Mouse (Mus musculus) small intestine, adult 2 months (tissue): ENCODE results near the gene Cib1. TPM values are rescaled to one million over a fixed set of nuclear protein-coding genes. Genes with fewer than 3 reads are reported as not detected.

Source experiments
- H3K27ac ChIP-seq: fragments of 200-500 bp; 2 replicates; pipeline ENCODE4 v1.5.1; 2012; ENCODE audit warnings: low read depth, low read length, control low read depth, inconsistent platforms; ENCODE audit not compliant: insufficient read depth
- H3K27me3 ChIP-seq: fragments of 200-500 bp; 2 replicates; pipeline ENCODE4 v1.6.1; 2012; ENCODE audit warnings: mild to moderate bottlenecking, moderate library complexity, low read length, inconsistent platforms; ENCODE audit not compliant: control insufficient read depth, insufficient read depth
- H3K36me3 ChIP-seq: fragments of 200-500 bp; 2 replicates; pipeline ENCODE4 v1.6.1; 2012; ENCODE audit warnings: mild to moderate bottlenecking, low read length, control low read depth, inconsistent platforms; ENCODE audit not compliant: control insufficient read depth, insufficient read depth
- H3K4me1 ChIP-seq: fragments of 200-500 bp; 2 replicates; pipeline ENCODE4 v1.6.1; 2012; ENCODE audit warnings: low read length, inconsistent platforms, mixed read lengths; ENCODE audit not compliant: control insufficient read depth, insufficient read depth, insufficient read length
- H3K4me3 ChIP-seq: fragments of 200-500 bp; 2 replicates; pipeline ENCODE4 v1.5.1; 2012; ENCODE audit warnings: low read depth, mild to moderate bottlenecking, control low read depth, inconsistent platforms, low read length, moderate library complexity
- CTCF ChIP-seq: fragments of 200-500 bp; IDR thresholded peaks from 2 replicates; pipeline ENCODE4 v1.5.1; 2012; ENCODE audit warnings: low read depth, mild to moderate bottlenecking, control low read depth, inconsistent platforms, low read length, moderate library complexity, mixed read lengths; ENCODE audit not compliant: insufficient replicate concordance, insufficient read length; ENCODE audit errors: extremely low read depth
- POLR2A ChIP-seq: fragments of 200-500 bp; IDR thresholded peaks from 2 replicates; pipeline ENCODE4 v1.6.1; 2012; ENCODE audit warnings: low read depth, mild to moderate bottlenecking, control low read depth, inconsistent platforms, low read length, moderate library complexity
- WGBS: fragments of 180-500 bp; shearing (Covaris S2); methylation state at CpG from one replicate; pipeline ENCODE4 v1.1.7; 2018; 5-methylcytosine and 5-hydroxymethylcytosine counted together
- polyA plus RNA-seq: library from polyadenylated mRNA; depleted of rRNA; stranded (reverse); fragments of >200 nt; gene quantifications from 2 replicates; pipeline ENCODE4 v1.2.3, GENCODE M21; 2012

The Cib1 gene
- polyA plus RNA-seq, 1 experiment = 530 TPM

DNA sequence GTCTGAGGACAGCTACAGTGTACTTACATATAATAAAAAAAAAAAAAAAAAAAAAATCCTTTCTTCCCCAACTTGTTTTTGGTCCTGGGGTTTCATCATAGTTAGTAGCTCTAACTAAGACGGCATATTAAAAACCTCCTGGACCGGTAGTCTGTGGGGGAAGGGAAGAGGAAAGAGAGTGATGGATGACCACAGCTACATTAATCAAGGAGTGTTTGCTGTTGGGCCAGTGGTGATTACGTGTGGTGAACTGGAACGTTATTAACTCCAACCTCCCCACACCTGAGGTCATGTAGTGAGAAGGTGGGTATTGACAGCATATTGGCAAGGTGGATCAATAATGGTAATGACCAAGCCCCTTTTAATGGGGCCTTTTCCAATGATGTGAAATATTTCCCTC, 48.1 kb downstream of the Cib1 start:
- Histone ChIP-seq H3K4me3 (no peak overlapping the region), H3K4me1 (peaks cover 30% of the 10 kb centered on the region; the same call in 1 of the 2 replicates), H3K27me3 (no peaks in the 10 kb centered on the region), H3K36me3 (no peaks in the 10 kb centered on the region), H3K27ac (peak overlapping the region; percentile 91)
- TF ChIP-seq CTCF (no peak), POLR2A (no peak)
- 33% methylated on average over 4 of the region's 4 CpGs for WGBS

DNA sequence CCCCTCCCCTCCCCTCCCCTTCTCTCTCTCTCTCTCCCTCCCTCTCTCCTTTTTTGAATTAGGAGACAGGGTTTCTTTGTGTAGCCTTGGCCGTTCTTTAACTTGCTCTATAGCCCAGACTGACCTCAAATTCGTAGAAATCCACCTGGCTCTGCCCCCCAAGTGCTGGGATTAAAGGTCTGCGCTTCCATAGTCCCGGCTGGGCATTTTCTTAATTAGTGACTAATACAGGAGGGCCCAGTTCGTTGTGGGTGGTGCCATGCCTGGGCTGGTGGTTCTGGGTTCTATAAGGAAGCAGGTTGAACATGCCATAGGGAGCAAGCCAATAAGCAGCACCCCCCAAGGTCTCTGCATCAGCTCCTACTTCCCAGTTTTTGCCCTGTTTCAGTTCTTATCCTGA, 48.6 kb downstream of the Cib1 start:
- Histone ChIP-seq H3K4me1 (peaks cover 26% of the 10 kb centered on the region; the same call in 1 of the 2 replicates), H3K36me3 (no peaks in the 10 kb centered on the region), H3K27me3 (no peaks in the 10 kb centered on the region), H3K27ac (peak overlapping the region; percentile 10; the same call in 1 of the 2 replicates), H3K4me3 (no peak overlapping the region)
- TF ChIP-seq CTCF (no peak), POLR2A (no peak)
- 40% methylated on average over 5 of the region's 5 CpGs for WGBS

DNA sequence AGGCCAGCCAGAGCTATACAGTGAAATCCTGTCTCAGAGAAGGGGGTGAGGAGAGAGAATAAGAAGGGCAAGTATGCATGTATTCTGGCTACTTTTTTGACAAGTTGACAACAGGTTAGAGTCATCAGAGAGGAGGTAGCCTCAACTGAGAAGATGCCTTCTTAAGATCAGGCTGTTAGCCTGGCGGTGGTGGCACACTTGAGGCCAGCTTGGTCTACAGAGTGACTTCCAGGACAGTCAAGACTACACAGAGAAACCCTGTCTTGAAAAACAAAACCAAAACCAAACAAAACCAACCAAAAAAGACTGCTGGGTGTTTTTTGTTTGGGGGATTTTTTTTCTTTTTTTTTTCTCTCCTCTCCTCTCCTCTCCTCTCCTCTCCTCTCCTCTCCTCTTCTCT, 49.1 kb downstream of the Cib1 start:
- H3K4me3 ChIP-seq = no peak overlapping the region
- WGBS = 85% methylated on average over 1 of the region's 1 CpGs

DNA sequence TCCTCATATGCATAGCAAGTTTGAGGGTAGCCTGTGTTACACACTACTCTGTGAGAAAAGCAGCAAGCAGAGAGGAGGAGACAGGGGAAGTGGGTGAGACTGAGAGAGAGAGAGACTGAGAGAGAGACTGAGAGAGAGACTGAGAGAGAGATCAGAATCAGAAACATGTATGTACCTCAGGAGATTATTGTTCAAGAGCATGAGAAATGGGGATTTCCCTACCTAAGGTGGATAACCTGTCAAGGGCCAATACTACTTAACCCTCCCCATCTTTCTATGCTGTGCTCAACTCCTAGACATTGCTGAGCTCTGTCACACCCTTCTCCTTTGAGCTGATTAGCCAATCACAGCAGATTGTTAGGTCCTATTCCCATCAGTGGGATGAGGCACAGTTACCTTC, 50.5 kb downstream of the Cib1 start:
- TF ChIP-seq CTCF (no peak), POLR2A (no peak)
- no peaks in the 10 kb centered on the region for H3K27me3 ChIP-seq
- no peak overlapping the region for H3K4me3 ChIP-seq
- H3K4me1 ChIP-seq = peaks cover 24% of the 10 kb centered on the region; the same call in 1 of the 2 replicates
- H3K27ac ChIP-seq = peak overlapping the region; percentile 26; the same call in 1 of the 2 replicates
- no peaks in the 10 kb centered on the region for H3K36me3 ChIP-seq

More for the DNA sequence above, 49.1 kb downstream of the Cib1 start:
- peaks cover 24% of the 10 kb centered on the region; the same call in 1 of the 2 replicates for H3K4me1 ChIP-seq
- H3K36me3 ChIP-seq = no peaks in the 10 kb centered on the region
- peak overlapping the region; percentile 47 for H3K27ac ChIP-seq
- TF ChIP-seq POLR2A (no peak), CTCF (no peak)
- no peaks in the 10 kb centered on the region for H3K27me3 ChIP-seq

DNA sequence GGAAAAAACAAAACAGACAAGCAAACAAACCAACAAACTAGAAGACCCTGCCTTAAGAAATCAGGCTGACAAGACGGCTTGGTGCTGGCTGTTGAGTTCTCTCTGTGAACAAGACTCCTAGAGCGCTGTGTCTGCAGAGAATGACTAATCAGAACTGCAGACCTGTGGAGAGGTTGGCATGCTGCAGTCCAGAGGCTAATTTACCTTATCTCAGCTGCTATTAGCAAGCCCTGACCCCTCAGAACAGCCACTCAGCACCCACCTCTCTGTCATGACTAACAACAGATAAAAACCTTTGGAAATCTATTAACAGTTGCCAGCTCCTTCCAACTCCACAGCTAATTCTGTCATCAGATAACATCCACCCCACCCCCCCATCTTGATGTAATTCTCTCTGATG, 51.5 kb downstream of the Cib1 start:
- H3K27ac ChIP-seq = peak overlapping the region; percentile 80
- WGBS = 33% methylated on average over 2 of the region's 2 CpGs
- no peaks in the 10 kb centered on the region for H3K36me3 ChIP-seq
- peaks cover 28% of the 10 kb centered on the region; the same call in 1 of the 2 replicates for H3K4me1 ChIP-seq
- TF ChIP-seq CTCF (no peak), POLR2A (no peak)
- H3K27me3 ChIP-seq = no peaks in the 10 kb centered on the region
- no peak overlapping the region for H3K4me3 ChIP-seq

DNA sequence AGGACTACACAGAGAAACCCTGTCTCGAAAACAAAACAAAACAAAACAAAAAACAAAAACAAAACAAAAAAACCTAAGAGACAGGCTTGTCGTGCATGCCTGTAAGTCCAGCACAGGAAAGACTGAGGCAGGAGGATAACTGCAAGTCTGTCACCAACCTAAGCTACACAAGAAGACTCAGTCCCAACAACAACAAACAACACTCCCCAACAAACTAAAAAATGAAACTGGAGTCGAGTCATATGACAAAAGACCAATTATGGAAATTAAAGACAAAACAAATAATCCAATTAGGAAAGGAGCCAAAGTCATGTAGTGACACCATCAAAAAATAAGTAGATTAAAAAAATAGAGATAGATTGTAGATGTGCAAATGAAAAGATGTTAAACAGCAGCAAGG, 52.4 kb downstream of the Cib1 start:
- WGBS = 74% methylated on average over 3 of the region's 3 CpGs
- Histone ChIP-seq H3K27ac (no peak overlapping the region; the same call in 1 of the 2 replicates), H3K27me3 (no peaks in the 10 kb centered on the region), H3K36me3 (no peaks in the 10 kb centered on the region), H3K4me1 (peaks cover 27% of the 10 kb centered on the region; the same call in 1 of the 2 replicates), H3K4me3 (no peak overlapping the region)
- no peak for TF ChIP-seq POLR2A
- TF ChIP-seq CTCF = no peak

DNA sequence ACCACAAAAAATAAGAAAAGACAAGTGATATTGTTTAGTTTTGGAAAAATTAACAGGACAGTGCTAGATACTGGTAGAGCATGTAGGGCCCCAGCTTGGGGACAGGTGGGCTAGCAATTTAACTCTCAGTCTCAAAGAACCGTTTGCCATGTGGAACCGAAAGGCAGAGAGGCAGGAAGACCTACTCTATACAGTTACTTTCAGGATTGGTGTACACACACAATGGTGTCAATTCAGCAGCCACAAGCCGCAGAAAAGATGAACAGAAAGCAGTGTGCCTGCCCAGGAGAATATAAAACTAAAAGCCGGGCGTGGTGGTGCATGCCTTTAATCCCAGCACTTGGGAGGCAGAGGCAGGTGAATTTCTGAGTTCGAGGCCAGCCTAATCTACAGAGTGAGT, 52.8 kb downstream of the Cib1 start:
- Histone ChIP-seq H3K4me3 (no peak overlapping the region), H3K36me3 (no peaks in the 10 kb centered on the region), H3K27me3 (no peaks in the 10 kb centered on the region), H3K4me1 (peaks cover 25% of the 10 kb centered on the region; the same call in 1 of the 2 replicates), H3K27ac (no peak overlapping the region)
- TF ChIP-seq POLR2A (no peak), CTCF (no peak)
- 69% methylated on average over 6 of the region's 6 CpGs for WGBS
